Mouse (Mus musculus) gastrocnemius, postnatal 25 days (tissue): ENCODE results near the gene Rpl15. TPM values are rescaled to one million over a fixed set of nuclear protein-coding genes. Genes with fewer than 3 reads are reported as not detected.
"Not testable (repeated sequence)": the region's sequence is repeated elsewhere in the genome, so short reads cannot be mapped to it uniquely, and the experiment has no call there.

Source experiments
- DNase-seq: peaks from one replicate; pipeline ENCODE4 v3.0.0; 2022
- long read RNA-seq, 2 experiments: library from polyadenylated mRNA; stranded (forward); transcript quantifications; one replicate each; pipeline ENCODE4 v2.0.0; 2021
- total RNA-seq, 2 experiments: library from RNA; stranded (reverse); gene quantifications; 1 replicate in 1 of 2; 2 replicates in 1 of 2; pipeline ENCODE4 v1.2.3; 2021

Rpl15 gene
- 100 to 1,000 TPM; 479 to 508 TPM for total RNA-seq
- long read RNA-seq, experiment 1, transcript Rpl15-202 (4 exons, 1,922 nt): major isoform, 201 of 230 reads
- long read RNA-seq, experiment 1, transcript Rpl15-204 (3 exons, 802 nt): minor isoform, 6 of 230 reads
- long read RNA-seq, experiment 1, partial matches to known transcripts: 0 of 230 reads
- long read RNA-seq, experiment 1, other reads (novel, unspliced or antisense): 16 of 230 reads
- long read RNA-seq, experiment 2, transcript Rpl15-202 (4 exons, 1,922 nt): major isoform, 175 of 204 reads
- long read RNA-seq, experiment 2, transcript Rpl15-201 (4 exons, 883 nt): minor isoform, 9 of 204 reads
- long read RNA-seq, experiment 2, transcript Rpl15-204 (3 exons, 802 nt): minor isoform, 5 of 204 reads
- long read RNA-seq, experiment 2, partial matches to known transcripts: 0 of 204 reads
- long read RNA-seq, experiment 2, other reads (novel, unspliced or antisense): 14 of 204 reads

- peak; percentile 99 for DNase-seq
These were observed at the start of gene Rpl15, which contains the start of gene Nkiras1 for GRCm38 (mm10) chr14:18270529-18271441. Rpl15 (minus strand) TSS chr14:18271391. Nkiras1 (plus strand) TSS chr14:18271136.

- no peak for DNase-seq
These were observed 46.5 kb upstream of the Rpl15 start for GRCm38 (mm10) chr14:18317457-18318411.

DNA sequence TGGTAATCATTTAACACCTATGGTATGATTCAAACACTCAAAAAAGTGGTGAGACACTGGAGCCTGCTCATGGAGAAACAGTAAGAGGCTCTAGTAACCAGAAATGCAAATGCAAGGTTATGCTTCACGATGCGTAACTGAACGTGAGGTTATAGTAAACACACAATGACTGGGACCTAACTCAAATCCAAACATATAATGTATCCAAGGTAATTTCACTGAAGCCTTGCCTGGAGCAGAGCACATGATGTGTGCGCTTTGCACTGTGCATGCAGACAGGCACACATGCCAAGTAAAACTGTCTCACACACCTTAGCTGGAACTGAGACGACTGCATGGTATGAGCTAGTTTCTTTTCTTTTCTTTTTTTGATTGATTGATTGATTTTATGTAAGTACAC lies 33.0 kb upstream of the Rpl15 start:
- DNase-seq: no peak

- DNase-seq: peak; percentile 88
These were observed 32.1 kb upstream of the Rpl15 start for GRCm38 (mm10) chr14:18303262-18303661.

DNA sequence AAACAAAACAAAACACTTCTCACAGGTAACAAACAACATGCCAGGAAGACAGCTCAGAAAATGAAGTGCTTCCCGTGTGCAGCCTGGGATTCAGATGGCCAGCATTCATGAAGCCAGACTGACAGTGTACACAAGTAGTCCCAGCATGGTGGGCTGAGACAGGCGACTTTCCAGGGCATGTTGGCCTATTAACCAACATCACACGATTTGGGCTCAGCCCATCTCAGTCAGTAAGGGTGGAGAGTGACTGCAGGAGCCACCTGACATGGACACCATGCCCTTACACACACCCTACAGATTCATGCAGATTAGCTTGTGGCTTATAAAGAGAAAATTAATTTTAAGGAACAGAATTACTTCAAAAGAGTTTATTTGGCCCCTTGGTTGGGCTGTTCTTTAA lies 31.6 kb upstream of the Rpl15 start:
- no peak for DNase-seq

- no peak for DNase-seq
These were observed 30.4 kb upstream of the Rpl15 start for GRCm38 (mm10) chr14:18301591-18301990.

- DNase-seq: no peak
These were observed 29.5 kb upstream of the Rpl15 start for GRCm38 (mm10) chr14:18300676-18301075.

- no peak for DNase-seq
These were observed 27.7 kb upstream of the Rpl15 start for GRCm38 (mm10) chr14:18298874-18299273.

- DNase-seq: no peak
These were observed 26.2 kb upstream of the Rpl15 start for GRCm38 (mm10) chr14:18297441-18297840.

DNA sequence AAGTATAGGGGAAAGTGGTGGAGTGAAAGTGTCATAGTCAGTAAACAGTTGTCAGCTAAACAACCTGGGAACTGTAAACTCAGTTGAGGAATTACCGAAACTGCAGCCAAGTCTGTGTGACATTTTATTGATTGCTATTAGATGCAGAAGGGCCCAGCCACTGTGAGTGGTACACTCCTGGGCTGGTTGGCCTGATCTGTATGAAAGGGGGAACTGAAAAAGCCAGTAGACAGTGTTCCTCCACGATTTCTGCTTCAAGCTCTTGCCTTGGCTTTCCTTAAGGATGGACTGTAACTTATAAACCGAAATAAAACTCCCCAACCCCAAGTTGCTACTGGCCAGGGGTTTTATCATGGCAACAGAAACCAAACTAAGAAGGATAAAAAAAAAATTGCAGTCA lies 21.4 kb upstream of the Rpl15 start:
- no peak for DNase-seq

- no peak for DNase-seq
These were observed 20.9 kb upstream of the Rpl15 start for GRCm38 (mm10) chr14:18292111-18292510.

DNA sequence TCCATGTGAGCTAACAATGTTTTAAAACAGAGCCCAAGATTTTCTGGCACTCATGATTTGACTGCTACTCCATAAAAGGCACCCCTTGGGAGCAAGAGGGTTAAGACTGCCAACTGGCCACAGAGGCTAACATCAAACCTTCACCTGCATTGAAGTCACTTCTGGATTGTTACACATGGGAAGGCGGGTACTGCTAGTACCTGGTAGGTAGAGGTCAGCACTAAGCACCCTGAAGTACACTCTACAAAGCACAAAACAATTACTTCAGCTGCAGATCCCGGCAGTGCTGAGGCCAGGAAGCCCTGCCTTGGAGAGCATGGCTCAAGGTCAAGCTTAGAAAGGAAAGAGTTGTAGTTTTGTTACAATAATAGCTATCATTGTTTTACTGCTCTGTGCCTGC lies 16.2 kb upstream of the Rpl15 start:
- no peak for DNase-seq

GRCm38 (mm10) chr14:18286441-18286840 lies 15.2 kb upstream of the Rpl15 start:
- DNase-seq: no peak

DNA sequence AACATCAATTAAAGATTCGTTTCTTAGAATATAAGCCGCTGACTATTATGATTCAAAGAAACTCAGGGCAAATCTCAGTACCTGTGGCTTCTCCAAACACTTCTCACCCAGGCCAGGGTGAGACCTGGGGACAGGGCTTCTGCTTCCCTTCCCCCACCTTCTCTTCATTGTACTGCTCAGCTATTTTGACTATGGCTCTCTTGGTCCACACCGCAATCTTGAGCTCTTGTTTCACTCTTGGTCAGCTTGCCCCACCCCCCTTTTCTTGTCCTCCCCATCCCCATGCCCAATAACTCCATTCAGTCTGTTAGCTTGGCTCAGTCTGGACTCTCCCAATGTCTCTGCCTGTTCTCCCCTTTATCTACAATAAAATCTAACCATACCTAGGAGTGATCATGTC lies 14.3 kb upstream of the Rpl15 start:
- no peak for DNase-seq

DNA sequence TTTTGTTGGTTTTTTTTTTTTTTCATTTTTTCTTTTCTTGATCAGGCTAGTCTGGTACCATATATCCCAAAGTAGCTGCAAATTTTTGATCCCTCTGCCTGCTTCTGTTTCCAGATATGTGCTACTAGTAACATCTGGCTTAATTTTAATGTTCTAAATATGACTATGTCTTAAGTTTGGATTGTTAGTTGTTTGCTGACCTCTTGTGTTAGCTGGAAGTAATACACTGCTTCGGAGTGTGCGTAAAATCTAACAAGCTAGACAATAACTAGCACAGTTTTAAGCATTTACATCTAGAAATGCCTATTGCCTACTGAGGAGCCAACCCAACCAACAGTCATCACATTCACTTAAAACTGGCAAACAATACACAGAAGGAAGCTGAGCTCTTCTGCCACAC lies 13.4 kb upstream of the Rpl15 start:
- DNase-seq: no peak

DNA sequence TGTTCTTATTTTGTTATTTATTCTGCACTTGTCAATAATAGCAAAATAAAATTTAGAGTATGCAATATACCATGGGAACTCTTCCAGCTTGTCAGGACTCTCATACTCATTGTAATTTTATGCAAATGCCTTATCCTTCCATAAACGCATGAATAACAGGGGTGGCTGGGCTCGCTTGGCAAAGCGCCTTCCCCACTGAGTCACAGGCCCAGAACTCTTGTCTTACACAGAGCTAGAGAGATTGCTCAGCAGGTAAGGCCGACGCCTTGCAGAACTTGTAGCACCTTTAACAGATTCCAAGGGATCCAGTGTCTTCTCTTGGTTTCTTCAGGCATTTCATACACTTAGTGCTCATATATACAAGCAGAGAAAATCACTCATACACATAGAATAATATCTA lies 9.2 kb upstream of the Rpl15 start:
- DNase-seq: no peak

- no peak for DNase-seq
These were observed 3.3 kb upstream of the Rpl15 start for GRCm38 (mm10) chr14:18274526-18274925.

GRCm38 (mm10) chr14:18271666-18272065 lies 475 bp upstream of the Rpl15 start:
- no peak for DNase-seq

DNA sequence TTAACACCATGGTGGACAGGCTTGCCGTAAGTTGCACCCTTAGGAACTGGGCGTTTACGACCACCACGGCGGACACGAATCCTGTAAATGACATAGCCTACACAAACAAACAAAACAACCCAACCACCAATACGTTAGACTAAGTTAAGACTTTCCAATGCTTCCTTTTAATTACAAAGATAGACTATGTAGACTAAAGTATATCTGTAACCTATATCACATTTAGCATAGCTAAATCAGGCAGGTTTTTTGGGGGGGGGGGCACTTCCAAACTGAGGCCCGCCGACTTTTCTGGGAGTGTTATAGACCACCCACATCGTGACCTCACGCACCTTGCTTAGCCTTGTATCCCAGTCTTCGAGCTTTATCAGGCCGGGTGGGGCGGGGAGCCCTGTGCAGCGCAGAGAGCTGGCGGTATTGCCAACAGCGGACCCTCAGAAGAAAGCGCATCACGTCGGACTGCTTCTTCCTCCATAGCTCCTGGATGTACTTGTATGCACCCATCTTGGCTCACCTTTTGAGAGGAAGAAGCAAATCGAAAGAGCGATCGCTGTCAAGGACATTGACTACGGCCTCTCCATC lies 1.2 kb downstream of the Rpl15 start:
- not testable (repeated sequence) for DNase-seq

- no peak for DNase-seq
These were observed 7.8 kb downstream of the Rpl15 start for GRCm38 (mm10) chr14:18263427-18263826.

DNA sequence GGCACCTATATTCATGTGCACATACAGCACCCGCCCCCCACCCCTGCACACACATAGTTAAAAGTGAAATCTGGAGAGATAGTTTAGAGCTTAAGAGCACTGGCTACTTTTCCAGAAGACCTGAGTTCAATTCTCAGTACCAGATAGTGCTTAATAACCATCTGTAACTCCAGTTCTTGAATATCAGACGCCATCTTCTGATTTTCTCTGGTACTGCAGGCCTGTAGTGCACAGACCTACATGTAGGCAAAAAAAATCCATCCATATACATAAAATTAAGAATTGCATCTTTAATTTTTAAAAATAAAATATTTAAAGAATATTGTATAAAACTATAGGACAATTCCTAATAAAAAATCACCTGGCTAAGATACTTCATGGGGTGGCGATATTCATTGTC lies 10.0 kb downstream of the Rpl15 start:
- DNase-seq: no peak
